Mouse (Mus musculus) cerebellum, adult 2 months (tissue): ENCODE results near the gene P2ry14.

ENCODE experiments used
- CTCF ChIP-seq: fragments of 200-500 bp; IDR thresholded peaks from 2 replicates; pipeline ENCODE4 v1.5.1; 2011; ENCODE audit warnings: low read depth, mild to moderate bottlenecking, control low read depth, low read length, moderate library complexity, borderline replicate concordance; ENCODE audit not compliant: insufficient read depth
- POLR2A ChIP-seq: fragments of 200-500 bp; IDR thresholded peaks from 2 replicates; pipeline ENCODE4 v1.6.1; 2011; ENCODE audit warnings: low read length, control low read depth, borderline replicate concordance; ENCODE audit not compliant: insufficient read depth

GRCm38 (mm10) chr3:59080293-59080916 lies 73.0 kb downstream of the P2ry14 start:
- no peak for TF ChIP-seq POLR2A
- no peak for TF ChIP-seq CTCF
